Mouse (Mus musculus) layer of hippocampus, adult 9-11 months (tissue): ENCODE results near the gene Ppp6r3.
"Not testable (repeated sequence)": the region's sequence is repeated elsewhere in the genome, so short reads cannot be mapped to it uniquely, and the experiment has no call there.

Experiments used
- DNase-seq: peaks from one replicate; pipeline ENCODE4 v3.0.0; 2022

The Ppp6r3 gene

DNA sequence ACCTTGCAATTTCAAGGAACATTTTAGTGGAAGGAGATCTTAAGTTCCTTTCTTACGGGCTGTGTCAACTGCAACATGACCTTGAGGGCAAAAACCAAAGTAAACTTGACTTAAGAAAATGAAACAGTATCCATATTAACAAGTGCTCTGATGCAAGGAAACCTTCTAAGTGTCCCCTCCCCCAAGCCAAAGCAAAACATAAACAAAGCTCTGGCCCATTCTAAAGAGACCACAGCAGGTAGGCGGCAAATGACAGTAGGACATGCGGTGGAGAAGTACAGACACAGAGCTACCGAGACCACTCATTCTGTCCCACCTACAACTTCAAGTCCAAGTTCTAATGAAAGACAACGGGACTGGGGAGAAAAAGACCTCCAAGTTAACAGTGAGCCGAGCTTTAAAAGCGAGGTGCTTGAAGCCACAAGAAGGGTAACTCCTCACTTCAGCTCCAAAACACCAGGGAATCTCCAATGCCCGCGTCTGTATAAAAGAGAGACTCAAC lies 905 bp downstream of the Ppp6r3 start:
- DNase-seq = no peak

DNA sequence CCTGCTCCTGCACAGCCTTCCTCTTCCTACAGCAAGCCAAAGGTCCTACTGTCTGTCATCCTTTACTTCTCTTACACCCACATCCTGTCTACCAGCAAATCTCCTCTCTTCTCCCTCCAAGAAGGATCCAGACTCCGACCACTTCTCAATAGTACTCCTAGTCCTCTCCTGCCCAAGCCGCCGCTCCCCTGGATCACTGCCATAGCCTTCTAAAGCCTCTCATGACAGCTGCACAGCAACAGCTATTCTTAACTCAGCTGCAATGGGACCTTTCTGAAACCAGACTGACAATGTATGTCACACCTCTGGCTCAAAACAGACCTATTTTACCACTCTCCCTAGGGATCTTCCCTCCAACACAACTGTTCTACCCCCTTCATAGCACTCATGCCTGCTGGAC lies 11.2 kb downstream of the Ppp6r3 start:
- DNase-seq = no peak

DNA sequence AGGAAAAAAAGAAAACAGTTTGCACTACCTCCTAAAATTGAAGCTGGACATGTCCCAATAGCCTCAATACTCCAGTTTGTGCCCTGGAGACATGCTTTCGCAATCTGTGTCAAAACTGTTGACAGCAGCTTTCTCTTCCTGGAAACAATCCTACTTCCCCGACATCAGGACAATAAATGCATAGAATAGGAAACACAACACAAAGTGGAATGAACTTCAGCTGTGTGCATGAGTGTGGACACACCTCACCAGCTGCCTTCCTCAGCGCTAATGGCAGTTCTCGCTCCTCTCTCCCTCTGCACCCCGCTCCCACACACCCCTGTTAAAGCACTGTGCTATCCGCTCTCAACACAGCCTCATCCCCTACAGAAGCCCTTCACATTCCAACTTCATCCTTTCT lies 12.8 kb downstream of the Ppp6r3 start:
- no peak for DNase-seq

DNA sequence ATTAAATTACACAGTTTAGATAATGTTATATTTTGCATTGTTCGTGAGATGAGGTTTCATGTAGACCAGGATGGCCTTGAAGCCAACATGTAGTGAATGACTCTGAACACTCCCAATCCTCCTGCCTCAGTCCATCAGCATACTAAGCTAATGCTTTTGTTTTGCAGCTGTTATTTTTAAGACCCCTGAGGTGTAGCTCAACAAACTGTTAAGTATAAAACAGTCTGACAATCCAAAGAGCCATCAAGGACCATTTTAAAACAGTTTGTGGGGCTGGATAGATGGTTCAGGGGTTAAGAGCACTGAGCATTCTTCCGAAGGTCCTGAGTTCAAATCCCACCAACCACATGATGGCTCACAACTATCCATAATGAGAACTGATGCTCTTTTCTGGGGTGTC lies 13.3 kb downstream of the Ppp6r3 start:
- no peak for DNase-seq

DNA sequence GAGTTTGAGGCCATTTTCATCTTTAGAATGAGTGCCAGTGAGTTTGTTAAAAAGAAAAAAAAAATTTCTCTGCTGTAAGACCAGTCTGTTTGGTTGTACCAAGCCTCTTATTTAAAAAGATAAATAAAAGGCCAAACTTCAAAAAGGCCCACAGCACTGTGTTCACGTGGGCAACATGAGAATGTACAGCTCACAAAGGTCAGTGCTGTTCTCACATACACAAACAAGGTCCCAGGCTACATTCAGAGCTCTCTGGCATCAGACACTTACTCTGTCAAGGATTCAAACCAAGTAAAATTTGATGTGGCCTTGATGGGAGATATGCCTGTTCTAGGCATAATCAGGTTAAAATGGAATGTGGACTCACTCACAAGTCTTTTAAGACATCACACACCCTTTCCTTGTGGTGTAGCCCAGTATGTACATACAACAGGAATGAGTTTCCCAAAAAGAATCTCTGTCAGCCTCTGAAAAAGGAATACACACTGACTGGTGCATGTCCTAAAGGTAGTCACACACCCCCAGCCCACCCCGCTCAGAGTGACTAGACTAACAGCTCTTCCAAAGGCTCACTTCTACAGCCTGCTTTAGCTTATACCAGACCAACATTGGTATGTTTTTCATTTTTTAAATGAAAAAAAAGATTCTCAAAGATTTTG lies 19.3 kb downstream of the Ppp6r3 start:
- DNase-seq = no peak

DNA sequence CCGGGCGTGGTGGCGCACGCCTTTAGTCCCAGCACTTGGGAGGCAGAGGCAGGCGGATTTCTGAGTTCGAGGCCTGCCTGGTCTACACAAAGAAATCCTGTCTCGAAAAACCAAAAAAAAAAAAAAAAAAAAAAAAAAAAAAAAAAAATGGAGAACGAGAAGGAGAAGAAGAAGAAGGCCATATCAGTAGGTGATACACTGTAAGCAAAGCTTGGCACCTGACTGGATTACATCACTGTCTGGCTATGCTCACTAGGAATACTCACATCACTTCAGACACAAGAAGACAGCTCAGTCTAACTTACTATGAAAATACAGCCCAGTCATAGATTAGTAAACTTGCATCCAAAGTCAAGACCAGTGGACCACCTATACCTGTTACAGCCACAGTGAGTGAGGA lies 20.8 kb downstream of the Ppp6r3 start:
- no peak for DNase-seq

DNA sequence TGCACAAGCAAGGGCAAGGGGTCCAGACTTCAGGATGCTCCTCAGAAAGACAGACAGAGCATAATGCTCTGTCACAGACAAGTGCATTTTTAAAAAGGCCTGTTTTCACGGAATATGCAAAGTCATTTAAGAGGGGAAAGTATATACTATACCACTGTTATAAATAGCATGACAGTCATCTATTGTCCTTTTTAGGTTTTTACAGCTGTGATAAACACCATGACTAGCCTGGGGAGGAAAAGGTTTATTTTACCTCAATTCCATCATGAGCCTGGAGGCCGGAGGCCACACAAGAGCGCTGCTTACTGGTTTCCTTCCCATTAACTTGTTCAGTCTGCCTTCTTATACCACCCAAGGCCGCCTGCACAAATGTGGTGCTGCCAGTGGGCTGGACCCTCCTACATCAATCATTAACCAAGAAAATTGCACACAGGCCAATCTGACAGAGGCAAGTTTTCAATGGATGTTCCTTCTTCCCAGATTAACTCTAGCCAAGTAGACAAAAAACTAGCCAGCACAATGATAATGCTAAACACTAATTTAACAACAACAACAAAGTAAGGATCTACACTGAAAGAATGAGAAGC lies 23.9 kb downstream of the Ppp6r3 start:
- no peak for DNase-seq

DNA sequence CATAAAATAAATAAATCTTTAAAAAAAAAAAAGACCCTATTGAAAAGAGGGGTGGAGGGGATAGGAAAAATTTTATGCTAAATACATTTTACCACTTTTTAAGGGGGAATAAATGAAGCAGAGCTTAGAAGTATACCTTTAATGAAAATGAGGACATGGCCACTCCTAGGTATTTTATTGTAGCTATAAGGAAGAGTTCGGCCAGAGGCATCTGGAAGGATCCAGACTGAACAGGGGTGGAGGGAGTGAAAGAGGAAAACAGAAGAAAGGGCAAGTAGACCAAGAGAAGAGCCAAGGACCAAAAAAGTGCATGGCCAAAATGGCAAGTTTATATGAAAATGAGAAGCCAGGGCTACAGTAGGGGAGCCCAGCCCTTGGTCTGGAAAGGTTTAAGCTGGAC lies 25.4 kb downstream of the Ppp6r3 start:
- no peak for DNase-seq

DNA sequence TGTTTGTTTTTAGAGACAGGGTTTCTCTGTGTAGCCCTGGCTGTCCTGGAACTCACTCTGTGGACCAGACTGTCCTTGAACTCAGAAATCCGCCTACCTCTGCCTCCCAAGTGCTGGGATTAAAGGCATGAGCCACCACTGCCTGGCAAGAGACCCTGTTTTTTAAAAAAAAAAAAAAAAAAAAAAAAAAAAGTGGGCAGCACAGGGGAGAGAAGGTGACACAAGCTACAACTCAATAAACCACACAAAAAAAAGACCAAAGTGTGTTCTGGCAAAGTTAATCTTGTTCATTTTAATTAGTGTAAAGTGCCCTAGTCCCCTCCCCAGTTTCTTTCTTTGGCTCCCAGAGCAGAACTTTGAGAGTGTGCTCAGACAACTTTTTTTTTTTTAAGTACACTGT lies 26.3 kb downstream of the Ppp6r3 start:
- no peak for DNase-seq

DNA sequence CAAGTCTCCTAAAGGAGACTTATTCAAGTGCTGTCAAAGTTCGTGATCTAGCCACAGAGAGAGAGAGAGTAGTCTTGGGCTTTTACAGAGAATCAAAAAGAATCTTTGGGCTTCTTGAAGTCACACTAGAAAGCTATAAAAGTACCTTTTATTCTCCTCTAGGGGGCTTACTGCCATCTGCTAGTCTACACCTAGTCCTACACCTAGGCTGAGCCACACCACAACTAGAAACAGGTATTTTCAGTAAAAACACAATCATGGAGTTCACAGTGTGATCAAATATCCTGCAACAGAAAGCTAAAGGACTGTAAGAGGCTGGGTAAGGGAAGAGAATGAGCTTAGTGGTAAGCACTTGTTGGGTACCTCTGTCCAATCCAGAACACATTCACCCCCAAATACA lies 27.2 kb downstream of the Ppp6r3 start:
- no peak for DNase-seq

DNA sequence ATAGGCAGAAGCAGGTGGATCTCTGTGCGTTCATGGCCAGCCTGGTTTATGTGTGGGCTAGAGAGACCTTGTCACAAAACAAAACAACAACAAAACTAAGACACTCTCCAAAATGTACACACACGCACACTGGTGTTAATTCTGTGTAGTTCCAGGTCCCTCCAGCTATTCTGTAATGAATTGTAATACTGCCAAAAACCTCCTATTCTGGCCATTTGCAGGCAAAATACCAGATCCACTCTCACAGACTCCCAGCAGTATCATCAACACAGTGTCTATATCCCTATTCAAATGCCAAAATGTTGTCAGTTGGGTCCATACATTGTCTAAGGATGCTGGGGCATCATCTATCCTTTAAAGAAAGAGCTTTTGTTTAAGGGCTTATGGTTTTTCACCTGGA lies 30.6 kb downstream of the Ppp6r3 start:
- no peak for DNase-seq

DNA sequence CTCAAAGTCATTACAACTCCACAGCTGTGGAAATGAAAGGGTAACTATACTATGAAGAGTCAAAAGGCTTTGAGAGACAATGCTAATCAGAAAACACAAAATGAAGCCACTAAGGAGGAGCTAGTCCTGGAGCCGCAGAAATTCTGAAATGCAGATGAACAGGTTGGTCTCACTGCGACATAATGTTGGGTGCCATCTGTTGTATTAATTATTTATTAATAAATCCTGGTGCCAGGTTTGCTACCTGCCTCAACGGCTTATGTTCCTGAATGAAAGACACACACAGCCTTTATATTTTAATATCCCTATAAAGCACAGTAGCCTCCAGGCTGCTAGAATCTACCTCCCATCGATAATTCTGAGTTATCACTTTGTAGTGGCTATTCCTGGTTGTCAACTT lies 33.0 kb downstream of the Ppp6r3 start:
- no peak for DNase-seq

DNA sequence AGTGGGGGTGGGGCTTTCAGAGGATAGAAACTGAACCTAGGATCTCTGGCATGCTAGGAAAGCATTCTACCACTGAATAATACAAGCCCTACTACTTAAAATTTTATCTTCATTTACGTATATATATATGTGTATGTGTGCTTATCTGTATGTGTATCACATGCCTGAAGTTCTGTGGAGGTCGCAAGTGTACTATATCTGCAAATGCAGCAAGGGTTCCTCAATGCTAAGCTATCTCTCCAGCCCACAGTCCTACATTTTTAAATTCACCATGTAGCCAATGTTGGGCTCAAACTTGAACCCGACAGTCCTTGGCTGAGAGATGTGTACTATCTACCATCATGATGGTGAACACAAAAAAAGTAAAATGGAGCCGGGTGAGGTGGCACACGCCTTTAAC lies 34.6 kb downstream of the Ppp6r3 start:
- no peak for DNase-seq

DNA sequence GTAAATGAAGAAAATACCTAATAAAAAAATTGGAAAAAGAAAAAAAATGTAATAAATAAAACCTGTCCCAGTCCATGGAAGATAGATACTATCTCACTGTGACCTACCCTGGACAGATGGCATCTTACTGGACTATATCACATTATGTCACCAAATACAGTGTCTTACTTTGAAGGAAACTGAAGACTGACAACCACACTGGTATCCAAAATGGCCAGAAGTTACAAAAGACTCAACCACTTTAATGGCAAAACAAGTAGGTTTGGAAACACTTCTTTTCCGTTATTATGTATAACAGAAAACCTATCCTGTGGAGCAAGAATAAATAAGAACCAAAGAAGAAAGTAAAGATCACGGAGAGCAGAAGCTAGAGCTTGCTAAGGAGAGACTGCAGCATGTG lies 35.3 kb downstream of the Ppp6r3 start:
- DNase-seq = no peak

DNA sequence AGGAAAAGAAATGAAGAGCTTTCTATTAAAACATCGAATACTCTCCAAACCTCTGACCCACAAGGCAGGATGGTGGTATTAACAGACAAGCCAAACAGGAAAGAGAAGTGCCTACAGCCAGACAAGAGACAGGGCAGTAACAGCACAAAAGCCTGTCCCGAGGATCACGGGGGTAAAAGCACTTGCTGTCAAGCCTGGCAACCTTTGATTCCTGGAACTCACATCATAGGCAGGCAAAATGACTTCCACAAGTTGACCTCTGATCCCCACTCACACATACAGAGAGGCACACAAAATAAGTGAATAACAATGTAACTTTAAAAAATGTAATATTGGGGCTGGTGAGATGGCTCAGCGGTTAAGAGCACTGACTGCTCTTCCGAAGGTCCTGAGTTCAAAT lies 36.1 kb downstream of the Ppp6r3 start:
- no peak for DNase-seq

DNA sequence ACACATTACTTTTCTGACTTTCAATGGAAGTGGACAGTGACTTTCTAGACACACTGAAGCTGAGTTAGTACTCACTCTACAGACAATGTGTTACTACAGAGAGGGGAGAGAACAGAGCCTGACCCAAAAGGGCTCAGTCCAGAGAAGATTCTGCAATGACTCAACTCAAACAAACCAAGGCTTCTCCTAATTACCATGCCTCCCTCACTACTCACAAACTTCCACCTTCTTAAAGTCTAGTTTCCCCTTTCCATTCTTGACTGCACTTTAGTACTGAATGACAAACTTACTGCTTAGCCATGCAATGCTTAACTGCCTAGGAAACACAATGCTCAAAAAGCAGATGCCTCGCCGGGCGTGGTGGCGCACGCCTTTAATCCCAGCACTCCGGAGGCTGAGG lies 37.9 kb downstream of the Ppp6r3 start:
- no peak for DNase-seq

DNA sequence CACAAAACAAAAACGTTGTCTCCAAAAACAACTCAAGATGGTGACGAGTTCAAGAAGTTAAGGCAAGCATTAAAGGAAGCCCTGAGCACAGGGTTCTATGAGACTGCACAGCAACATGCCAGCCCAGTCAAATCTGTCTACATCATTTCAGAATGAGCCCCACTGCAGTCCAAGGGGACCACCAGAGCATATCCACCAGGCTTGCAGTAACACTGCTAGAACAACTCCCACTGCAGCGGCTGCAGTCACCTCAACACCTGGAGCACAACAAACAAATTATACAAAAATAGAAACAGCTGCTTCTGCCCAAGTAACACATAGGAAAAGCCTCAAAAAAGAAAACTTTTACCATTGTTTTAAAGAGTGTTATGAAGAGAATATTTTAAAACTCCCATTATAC lies 40.6 kb downstream of the Ppp6r3 start:
- DNase-seq = no peak

DNA sequence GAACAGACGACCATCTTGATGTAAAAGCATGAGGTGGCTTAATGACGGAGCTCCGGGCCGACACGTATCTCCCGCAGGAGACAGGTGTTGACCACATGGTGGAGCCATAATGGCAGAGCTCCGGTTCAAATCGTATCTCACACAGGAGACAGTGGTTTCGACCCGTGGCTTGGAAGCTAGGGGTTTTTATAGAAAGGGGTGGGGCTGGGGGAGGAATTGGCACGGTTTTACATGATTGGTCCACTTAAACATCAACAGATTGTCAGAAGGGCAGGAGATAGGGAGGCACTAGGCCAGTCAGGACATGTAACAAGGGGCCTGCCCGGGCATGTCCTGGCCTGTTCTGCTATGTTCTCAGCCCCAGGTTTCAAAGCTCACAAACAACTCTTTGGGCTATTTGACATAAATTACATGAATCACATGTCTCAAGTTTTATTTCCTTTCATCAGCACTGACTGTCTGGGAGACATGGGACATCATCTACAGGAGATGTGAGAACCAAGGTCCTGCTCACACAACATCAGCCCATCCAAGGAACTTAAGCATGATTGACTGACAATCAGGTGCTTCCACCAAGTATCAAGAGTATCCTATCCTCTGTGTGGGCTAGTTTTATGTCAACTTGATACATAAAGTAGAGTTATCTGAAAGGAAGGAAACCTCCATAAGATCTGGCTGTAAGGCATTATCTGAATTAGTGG lies 42.1 kb downstream of the Ppp6r3 start:
- DNase-seq = not testable (repeated sequence)

DNA sequence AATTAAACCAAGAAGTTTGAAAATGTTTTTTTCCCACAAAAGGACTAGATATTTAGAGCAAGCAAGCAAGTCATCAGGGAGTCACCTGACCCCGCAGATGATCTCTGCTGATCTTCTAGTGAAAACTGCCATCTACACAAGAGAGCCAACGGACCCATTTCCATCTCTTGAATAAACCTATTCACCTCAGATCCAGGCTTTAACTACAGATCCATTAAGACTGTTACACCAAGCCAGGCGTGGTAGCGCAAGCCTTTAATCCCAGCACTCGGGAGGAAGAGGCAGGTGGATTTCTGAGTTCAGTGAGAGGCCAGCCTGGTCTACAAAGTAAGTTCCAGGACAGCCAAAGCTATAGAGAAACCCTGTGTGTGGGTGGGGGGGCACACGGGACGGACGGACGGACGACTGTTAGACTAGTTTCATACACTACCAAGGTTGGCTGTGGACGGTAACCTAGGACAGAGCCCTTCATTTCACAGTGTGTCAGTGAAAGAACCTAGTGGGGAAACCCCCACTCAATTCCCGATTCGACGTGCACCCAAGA lies 42.8 kb downstream of the Ppp6r3 start:
- no peak for DNase-seq

DNA sequence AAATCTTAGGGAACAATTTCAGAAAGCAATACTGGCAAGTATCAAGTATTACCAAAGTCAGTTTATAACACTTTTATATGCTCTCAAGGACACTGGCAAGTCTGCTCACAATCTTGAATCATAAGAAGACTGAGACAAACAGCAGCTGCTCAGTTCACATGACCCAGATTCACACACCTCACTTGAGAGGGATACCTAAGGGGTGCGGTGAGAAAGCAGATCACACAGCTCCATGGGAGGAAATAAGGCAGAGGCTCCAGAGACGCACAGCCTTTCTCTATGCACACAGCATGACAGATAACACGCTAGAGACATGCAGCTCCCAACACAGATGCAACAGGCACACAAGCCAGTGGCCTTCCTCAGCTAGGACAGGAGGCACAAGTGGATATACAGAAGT lies 45.8 kb downstream of the Ppp6r3 start:
- no peak for DNase-seq

DNA sequence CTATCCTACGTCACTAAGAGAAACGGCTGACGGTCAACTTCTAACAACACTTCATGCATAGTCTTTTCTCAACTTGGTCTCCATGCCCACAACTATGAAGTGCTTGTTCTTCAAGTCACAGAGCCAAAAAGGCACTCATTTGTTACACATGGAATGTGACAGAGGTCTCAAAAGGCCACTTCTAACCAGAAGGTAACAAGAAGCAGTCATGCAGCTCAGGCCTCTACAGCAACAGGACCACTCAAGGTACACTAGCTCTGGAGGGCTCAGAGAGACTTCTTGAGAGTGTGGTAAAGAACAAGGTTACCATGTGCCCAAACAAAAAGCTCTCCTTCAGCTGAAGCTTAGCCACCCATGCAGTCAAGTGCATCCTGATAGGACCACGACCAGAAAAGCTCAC lies 46.9 kb downstream of the Ppp6r3 start:
- DNase-seq = no peak

DNA sequence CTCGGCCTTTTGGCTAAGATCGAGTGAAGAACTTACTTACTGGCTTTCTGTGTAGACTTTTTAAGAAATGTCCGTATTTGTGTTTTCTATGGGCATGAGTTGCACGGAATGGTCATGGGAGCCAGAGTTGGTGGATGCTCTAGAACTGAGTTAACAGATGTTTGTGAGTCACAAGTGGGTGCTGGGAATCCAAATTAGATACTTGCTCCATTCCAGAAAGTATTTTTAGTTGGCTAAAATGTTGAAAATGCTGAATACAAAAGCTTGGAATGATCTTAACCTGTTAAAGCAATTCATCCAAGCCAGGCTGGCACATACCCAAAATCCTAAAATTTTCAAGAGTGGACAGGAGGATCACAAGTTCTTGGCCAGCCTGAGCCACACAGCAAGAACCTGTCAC lies 48.0 kb downstream of the Ppp6r3 start:
- no peak for DNase-seq

DNA sequence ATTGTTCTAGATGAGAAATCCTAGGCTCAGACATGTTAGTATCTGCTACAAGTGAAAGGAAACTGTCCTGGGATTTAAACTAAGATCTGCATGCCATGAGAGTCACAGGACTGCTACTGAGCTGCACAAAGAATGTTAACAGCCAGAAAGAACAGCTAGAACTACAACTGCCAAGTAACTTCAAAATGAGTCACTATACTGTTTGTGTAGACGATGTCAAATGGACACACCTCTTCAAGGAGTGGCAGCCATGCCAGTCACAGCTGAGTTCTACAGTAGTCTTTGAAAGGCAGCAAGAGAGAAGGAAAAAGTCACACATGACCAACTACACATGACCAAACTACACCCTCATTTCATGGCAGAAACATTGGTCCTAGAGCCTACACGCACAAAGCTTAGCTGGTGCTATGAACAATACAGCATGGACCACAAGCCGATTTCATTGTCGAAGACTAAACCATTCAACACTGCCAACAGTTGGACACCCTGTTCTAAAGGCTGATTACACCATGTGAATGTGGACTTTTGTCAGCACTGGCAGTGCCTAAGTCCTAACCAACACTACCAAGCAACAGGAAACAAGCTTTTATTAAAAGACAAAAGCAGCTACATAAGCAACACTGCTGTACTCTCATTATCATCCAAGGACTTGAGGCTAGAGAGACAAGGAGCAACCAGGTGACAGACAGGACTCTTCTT lies 55.9 kb downstream of the Ppp6r3 start:
- DNase-seq = no peak

DNA sequence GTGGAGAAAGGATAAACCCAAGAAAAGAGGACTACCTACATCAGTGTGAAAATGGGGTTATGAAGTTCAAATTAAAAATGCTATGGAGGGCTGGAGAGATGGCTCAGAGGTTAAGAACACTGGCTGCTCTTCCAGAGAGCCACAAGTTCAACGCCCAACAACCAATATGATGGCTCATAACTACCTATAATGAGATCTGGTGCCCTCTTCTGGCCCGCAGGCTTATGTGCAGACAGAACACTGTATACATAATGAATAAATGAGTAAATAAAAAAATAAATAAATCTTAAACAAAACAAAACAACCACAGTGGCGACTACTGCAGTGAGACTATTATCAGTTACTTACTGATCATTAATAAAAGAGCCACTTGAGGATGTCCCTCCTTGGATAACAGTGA lies 78.3 kb downstream of the Ppp6r3 start:
- DNase-seq = no peak
